Mouse (Mus musculus): ENCODE data around the gene Gm21973.

DNA sequence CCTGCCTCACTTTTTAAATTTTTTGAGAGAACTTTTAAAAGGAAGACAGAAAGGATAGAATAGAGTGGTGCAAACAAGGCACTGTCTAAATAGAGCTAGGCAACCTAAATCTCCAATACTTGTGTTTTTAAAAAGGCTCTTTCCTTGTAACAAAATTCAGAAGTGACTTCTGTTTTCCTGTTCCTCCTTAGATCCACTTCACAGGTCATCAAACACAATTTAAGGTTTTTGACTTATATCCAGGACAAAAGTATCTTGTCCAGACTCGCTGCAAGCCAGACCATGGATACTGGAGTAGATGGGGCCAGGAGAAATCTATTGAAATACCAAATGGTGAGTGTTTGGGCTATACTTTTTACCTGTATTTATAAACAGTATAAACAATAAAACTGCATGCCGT, at the start of gene Gm21973:
- TF ChIP-seq CTCF (IDR thresholded peaks at IDR 0.05; ENCODE audit: extremely low read depth, insufficient read depth, insufficient read length, insufficient replicate concordance) = no peak
- no peak for TF ChIP-seq POLR2A (IDR thresholded peaks at IDR 0.05; ENCODE audit: low read depth, low read length)

Data from spleen, adult 2 months (tissue).